12 mouse cellular contexts compared by ENCODE assay signal in genomic region chr10:13108847-13109246, GRCm38 (mm10). TPM values are rescaled to one million over a fixed set of nuclear protein-coding genes. Genes with fewer than 3 reads are reported as not detected.
DNase-seq lines count a peak whose midpoint lies in the region; ATAC-seq lines count a peak whose summit lies in the region.
"Had no signal": no experiment of that assay in that cellular context is flagged by ENCODE, and none has a peak within 500 bp of the region (broad histone marks: within the 10 kb centered on the region; RNA-seq: fewer than 3 reads in every experiment).

No protein-coding gene starts in this region.

- DNase-seq in embryo, embryonic 10 days (ENCODE audit: low spot score), result peak; percentile 41
- no peak for DNase-seq in embryo, embryonic 9.5 days (ENCODE audit: extremely low spot score)
- no peak for DNase-seq in kidney, adult 11 months
- peak; percentile 55 for DNase-seq in embryo, embryonic 10.5 days (ENCODE audit: low spot score)
- no peak for DNase-seq in frontal cortex, adult 2 months (ENCODE audit: extremely low spot score in 1 of 2, low spot score in 1 of 2)
- DNase-seq in frontal cortex, postnatal 10 days (ENCODE audit: low spot score in 2 of 2), result no peak
- DNase-seq: cerebellum, adult 8-10 months; lung, postnatal 36 days; thymus, adult 18-20 months had no signal

- H3K27me3 ChIP-seq in kidney, embryonic 14.5 days (ENCODE audit: control insufficient read depth, insufficient read depth, low read length), result no peaks in the 10 kb centered on the region
- H3K27me3 ChIP-seq in intestine, embryonic 15.5 days (replicated peaks), result no peaks in the 10 kb centered on the region
- H3K27me3 ChIP-seq: liver, embryonic 12.5 days had no signal

- peaks cover 42% of the 10 kb centered on the region for H3K4me1 ChIP-seq in kidney, embryonic 14.5 days (ENCODE audit: control insufficient read depth, insufficient read depth, low read length)
- peaks cover 24% of the 10 kb centered on the region for H3K4me1 ChIP-seq in intestine, embryonic 15.5 days (replicated peaks)
- H3K4me1 ChIP-seq: liver, embryonic 12.5 days had no signal

- peak; percentile 58 for ATAC-seq in kidney, embryonic 14.5 days (ENCODE audit: low FRiP score, low TSS enrichment)
- ATAC-seq in intestine, embryonic 15.5 days, result peak; percentile 71
- ATAC-seq: liver, embryonic 12.5 days had no signal

- peaks cover 3% of the 10 kb centered on the region; the same call in 1 of the 2 replicates for H3K36me3 ChIP-seq in kidney, embryonic 14.5 days (ENCODE audit: control insufficient read depth, insufficient read depth, low read length)
- 0 out of 2 replicates have a peak, but pooled peaks cover 4% of the 10 kb centered on the region for H3K36me3 ChIP-seq in intestine, embryonic 15.5 days
- H3K36me3 ChIP-seq: liver, embryonic 12.5 days had no signal

- no peak overlapping the region for H3K9ac ChIP-seq in kidney, embryonic 14.5 days (ENCODE audit: low read depth, low read length)
- no peak overlapping the region for H3K9ac ChIP-seq in intestine, embryonic 15.5 days
- H3K9ac ChIP-seq: liver, embryonic 12.5 days had no signal

- no peak overlapping the region for H3K4me3 ChIP-seq in kidney, embryonic 14.5 days (ENCODE audit: low read length)
- no peak overlapping the region for H3K4me3 ChIP-seq in intestine, embryonic 15.5 days (replicated peaks)
- H3K4me3 ChIP-seq: liver, embryonic 12.5 days had no signal

- H3K4me2 ChIP-seq in kidney, embryonic 14.5 days (replicated peaks; ENCODE audit: low read depth, low read length), result no peak overlapping the region
- no peak overlapping the region for H3K4me2 ChIP-seq in intestine, embryonic 15.5 days (replicated peaks)
- H3K4me2 ChIP-seq: liver, embryonic 12.5 days had no signal

- 25% methylated on average over 4 of the region's 4 CpGs for WGBS in kidney, embryonic 14.5 days
- 42% methylated on average over 4 of the region's 4 CpGs for WGBS in intestine, embryonic 15.5 days

- no peaks in the 10 kb centered on the region for H3K9me3 ChIP-seq in kidney, embryonic 14.5 days (ENCODE audit: control insufficient read depth, low read length)
- H3K9me3 ChIP-seq in intestine, embryonic 15.5 days, result no peaks in the 10 kb centered on the region
- H3K9me3 ChIP-seq: liver, embryonic 12.5 days had no signal

- no peak overlapping the region; the same call in 1 of the 2 replicates for H3K27ac ChIP-seq in kidney, embryonic 14.5 days (ENCODE audit: low read depth, low read length)
- H3K27ac ChIP-seq in intestine, embryonic 15.5 days, result no peak overlapping the region
- H3K27ac ChIP-seq: liver, embryonic 12.5 days had no signal

RNA-seq across cellular contexts. Expression of gene Plagl1, which starts 48.5 kb away (rescaled TPM):
- polyA plus RNA-seq in kidney, embryonic 14.5 days (2014; fragmentation: Nextera tagmentation; extraction: Ambion mirVana), result 116 and 125 TPM in 2 replicates
- polyA plus RNA-seq in intestine, embryonic 15.5 days (2015; fragmentation: Nextera tagmentation; extraction: Ambion mirVana), result 138 and 157 TPM in 2 replicates
- polyA plus RNA-seq in frontal cortex, adult 2 months (2012; rRNA removed), result 21.4 and 25.9 TPM in 2 replicates

Comparison
In these comparisons a context has a peak if more than half of its experiments do, and no peak if none do; other contexts are left out.
1. DNase-seq: peak in embryo, embryonic 10 days (single experiment) and embryo, embryonic 10.5 days (single experiment); none in embryo, embryonic 9.5 days (single experiment), kidney, adult 11 months (single experiment), frontal cortex, adult 2 months (0 of 2) and frontal cortex, postnatal 10 days (0 of 2).